In the genomic region with DNA sequence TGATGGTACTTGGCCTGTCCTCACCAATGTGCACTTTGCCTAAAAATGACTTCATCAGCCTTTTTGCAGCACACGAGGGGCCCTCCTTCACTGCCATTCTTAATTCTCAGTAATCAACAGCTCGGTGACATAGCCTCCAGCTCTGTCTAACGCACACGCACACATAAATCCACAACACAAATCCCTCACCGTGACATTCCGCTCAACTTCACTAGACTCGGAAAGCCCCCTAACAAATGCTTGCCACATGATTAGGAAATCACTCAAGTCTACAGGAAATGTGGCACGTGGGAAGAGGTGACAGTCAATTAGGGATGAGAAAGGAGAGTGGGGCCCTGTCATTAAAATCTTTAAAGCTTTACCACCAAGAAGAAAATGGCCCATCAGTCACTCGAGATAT, we compare ENCODE assay signal across 24 mouse cellular contexts. TPM values are rescaled to one million over a fixed set of nuclear protein-coding genes. Genes with fewer than 3 reads are reported as not detected.
A peak's percentile ranks its signal among the peaks of the same experiment; 100 is the strongest.
DNase-seq lines count a peak whose midpoint lies in the region; ATAC-seq lines count a peak whose summit lies in the region.
"Had no signal": no experiment of that assay in that cellular context is flagged by ENCODE, and none has a peak within 500 bp of the region (broad histone marks: within the 10 kb centered on the region; RNA-seq: fewer than 3 reads in every experiment).

No protein-coding gene starts in this region.

- no peak overlapping the region for H3K4me2 ChIP-seq in midbrain, embryonic 14.5 days (ENCODE audit: low read length)
- no peak overlapping the region for H3K4me2 ChIP-seq in midbrain, embryonic 15.5 days
- no peak overlapping the region for H3K4me2 ChIP-seq in neural tube, embryonic 14.5 days (ENCODE audit: low read depth, low read length)
- no peak overlapping the region for H3K4me2 ChIP-seq in neural tube, embryonic 15.5 days
- H3K4me2 ChIP-seq in liver, embryonic 11.5 days, result no peak overlapping the region
- H3K4me2 ChIP-seq: forebrain, embryonic 13.5 days; heart, embryonic 12.5 days; heart, embryonic 15.5 days; hindbrain, embryonic 15.5 days had no signal

- no peaks in the 10 kb centered on the region for H3K27me3 ChIP-seq in midbrain, embryonic 14.5 days (ENCODE audit: control insufficient read depth, insufficient read depth, low read length)
- no peaks in the 10 kb centered on the region for H3K27me3 ChIP-seq in midbrain, embryonic 15.5 days (replicated peaks)
- no peaks in the 10 kb centered on the region for H3K27me3 ChIP-seq in neural tube, embryonic 14.5 days (ENCODE audit: control insufficient read depth, insufficient read depth, low read length)
- H3K27me3 ChIP-seq in neural tube, embryonic 15.5 days (replicated peaks), result no peaks in the 10 kb centered on the region
- no peaks in the 10 kb centered on the region for H3K27me3 ChIP-seq in liver, embryonic 11.5 days (replicated peaks; ENCODE audit: control insufficient read depth, insufficient read depth, low read length)
- H3K27me3 ChIP-seq: forebrain, embryonic 13.5 days; heart, embryonic 12.5 days; heart, embryonic 15.5 days; hindbrain, embryonic 15.5 days had no signal

- no peak overlapping the region for H3K27ac ChIP-seq in midbrain, embryonic 14.5 days (replicated peaks; ENCODE audit: low read depth, low read length)
- no peak overlapping the region for H3K27ac ChIP-seq in midbrain, embryonic 15.5 days
- no peak overlapping the region for H3K27ac ChIP-seq in neural tube, embryonic 14.5 days (ENCODE audit: low read depth, low read length)
- no peak overlapping the region for H3K27ac ChIP-seq in neural tube, embryonic 15.5 days (replicated peaks)
- H3K27ac ChIP-seq in liver, embryonic 11.5 days (ENCODE audit: low read depth, low read length), result no peak overlapping the region
- H3K27ac ChIP-seq: forebrain, embryonic 10.5 days; forebrain, embryonic 13.5 days; heart, embryonic 15.5 days; hindbrain, embryonic 10.5 days; hindbrain, embryonic 15.5 days had no signal

- H3K4me1 ChIP-seq in midbrain, embryonic 14.5 days (ENCODE audit: control insufficient read depth, insufficient read depth, low read length), result no peaks in the 10 kb centered on the region
- no peaks in the 10 kb centered on the region for H3K4me1 ChIP-seq in midbrain, embryonic 15.5 days
- no peaks in the 10 kb centered on the region for H3K4me1 ChIP-seq in neural tube, embryonic 14.5 days (ENCODE audit: control insufficient read depth, insufficient read depth, low read length)
- 0 out of 2 replicates have a peak, but pooled peaks cover 3% of the 10 kb centered on the region for H3K4me1 ChIP-seq in neural tube, embryonic 15.5 days
- H3K4me1 ChIP-seq in liver, embryonic 11.5 days (replicated peaks; ENCODE audit: control insufficient read depth, insufficient read depth, low read length), result no peaks in the 10 kb centered on the region; the same call in 1 of the 2 replicates

- no peak overlapping the region for H3K4me3 ChIP-seq in midbrain, embryonic 14.5 days (replicated peaks; ENCODE audit: low read depth, low read length)
- H3K4me3 ChIP-seq in midbrain, embryonic 15.5 days, result no peak overlapping the region
- no peak overlapping the region for H3K4me3 ChIP-seq in neural tube, embryonic 14.5 days (ENCODE audit: low read depth, low read length)
- H3K4me3 ChIP-seq in neural tube, embryonic 15.5 days (replicated peaks), result no peak overlapping the region
- H3K4me3 ChIP-seq in liver, embryonic 11.5 days (ENCODE audit: low read depth, low read length), result no peak overlapping the region
- H3K4me3 ChIP-seq: forebrain, embryonic 10.5 days; forebrain, embryonic 13.5 days; heart, embryonic 12.5 days; heart, embryonic 15.5 days; hindbrain, embryonic 10.5 days; hindbrain, embryonic 15.5 days had no signal

- peak; percentile 66 for DNase-seq in heart, adult 11 months
- DNase-seq in heart, adult 9 months (ENCODE audit: low spot score in 2 of 2), result no peak
- peak; percentile 32 for DNase-seq in midbrain, embryonic 14.5 days
- no peak for DNase-seq in liver, embryonic 11.5 days (ENCODE audit: low spot score)
- DNase-seq in layer of hippocampus, adult 9-11 months, result no peak
- DNase-seq: adrenal gland, adult 8-10 months; adrenal gland, postnatal 25 days; cerebellum, adult 18-20 months; cerebellum, adult 9-10 months; cerebellum, postnatal 14 days; gastrocnemius, postnatal 10 days; gastrocnemius, postnatal 36 days; heart, postnatal 10 days; heart, postnatal 36 days had no signal

- ATAC-seq in midbrain, embryonic 14.5 days (ENCODE audit: low FRiP score, low TSS enrichment), result no peak
- no peak; the same call in 1 of the 2 replicates for ATAC-seq in midbrain, embryonic 15.5 days (replicated peaks)
- ATAC-seq in neural tube, embryonic 14.5 days (ENCODE audit: low read depth), result peak; percentile 59; the same call in 1 of the 2 replicates
- no peak; the same call in 1 of the 2 replicates for ATAC-seq in neural tube, embryonic 15.5 days (ENCODE audit: low FRiP score)
- no peak for ATAC-seq in liver, embryonic 11.5 days (replicated peaks; ENCODE audit: low FRiP score)
- ATAC-seq: activated CD4-positive, CD25-positive, alpha-beta regulatory T cell, adult 4 months; forebrain, embryonic 13.5 days had no signal

- H3K9me3 ChIP-seq in midbrain, embryonic 14.5 days (ENCODE audit: control insufficient read depth, low read length), result no peaks in the 10 kb centered on the region
- no peaks in the 10 kb centered on the region for H3K9me3 ChIP-seq in midbrain, embryonic 15.5 days
- H3K9me3 ChIP-seq in neural tube, embryonic 14.5 days (ENCODE audit: control insufficient read depth, low read length), result no peaks in the 10 kb centered on the region
- no peaks in the 10 kb centered on the region for H3K9me3 ChIP-seq in neural tube, embryonic 15.5 days (replicated peaks)
- no peaks in the 10 kb centered on the region for H3K9me3 ChIP-seq in liver, embryonic 11.5 days (ENCODE audit: control insufficient read depth, low read length)
- H3K9me3 ChIP-seq: forebrain, embryonic 10.5 days; forebrain, embryonic 13.5 days; heart, embryonic 12.5 days; heart, embryonic 15.5 days; hindbrain, embryonic 10.5 days; hindbrain, embryonic 15.5 days had no signal

- no peak overlapping the region for H3K9ac ChIP-seq in midbrain, embryonic 14.5 days (replicated peaks; ENCODE audit: low read length)
- H3K9ac ChIP-seq in midbrain, embryonic 15.5 days, result no peak overlapping the region
- H3K9ac ChIP-seq in neural tube, embryonic 14.5 days (replicated peaks; ENCODE audit: low read depth, low read length), result no peak overlapping the region
- no peak overlapping the region for H3K9ac ChIP-seq in neural tube, embryonic 15.5 days (replicated peaks)
- no peak overlapping the region for H3K9ac ChIP-seq in liver, embryonic 11.5 days (ENCODE audit: low read depth, low read length)
- H3K9ac ChIP-seq: forebrain, embryonic 13.5 days; heart, embryonic 12.5 days; heart, embryonic 15.5 days; hindbrain, embryonic 15.5 days had no signal

- H3K36me3 ChIP-seq in midbrain, embryonic 14.5 days (ENCODE audit: control insufficient read depth, insufficient read depth, low read length), result no peaks in the 10 kb centered on the region
- H3K36me3 ChIP-seq in midbrain, embryonic 15.5 days (replicated peaks), result no peaks in the 10 kb centered on the region
- H3K36me3 ChIP-seq in neural tube, embryonic 14.5 days (ENCODE audit: control insufficient read depth, insufficient read depth, low read length), result no peaks in the 10 kb centered on the region
- no peaks in the 10 kb centered on the region for H3K36me3 ChIP-seq in neural tube, embryonic 15.5 days
- H3K36me3 ChIP-seq in liver, embryonic 11.5 days (ENCODE audit: control insufficient read depth, insufficient read depth, low read length), result peaks cover 2% of the 10 kb centered on the region; the same call in 1 of the 2 replicates
- H3K36me3 ChIP-seq: hindbrain, embryonic 10.5 days; hindbrain, embryonic 15.5 days had no signal

- 43% methylated on average over 9 of the region's 9 CpGs for WGBS in midbrain, embryonic 14.5 days
- 46% methylated on average over 9 of the region's 9 CpGs for WGBS in midbrain, embryonic 15.5 days
- 27% methylated on average over 9 of the region's 9 CpGs for WGBS in neural tube, embryonic 14.5 days
- WGBS in neural tube, embryonic 15.5 days, result 22% methylated on average over 9 of the region's 9 CpGs
- 76% methylated on average over 9 of the region's 9 CpGs for WGBS in liver, embryonic 11.5 days

RNA-seq across cellular contexts. Expression of a gene that starts 30.5 kb away (rescaled TPM):
- 49.0 and 58.7 TPM in 2 replicates for polyA plus RNA-seq in midbrain, embryonic 14.5 days (2014; fragmentation: Nextera tagmentation; extraction: Ambion mirVana)
- 59.0 and 63.0 TPM in 2 replicates for polyA plus RNA-seq in midbrain, embryonic 15.5 days (2015; fragmentation: Nextera tagmentation; extraction: Ambion mirVana)
- 61.6 and 65.1 TPM in 2 replicates for polyA plus RNA-seq in neural tube, embryonic 14.5 days (2014; fragmentation: Nextera tagmentation; extraction: Ambion mirVana)
- 78.5 and 89.1 TPM in 2 replicates for polyA plus RNA-seq in neural tube, embryonic 15.5 days (2015; fragmentation: Nextera tagmentation; extraction: Ambion mirVana)
- polyA plus RNA-seq in liver, embryonic 11.5 days (2014; fragmentation: Nextera tagmentation; extraction: Ambion mirVana), result 135 and 140 TPM in 2 replicates

Comparison
In these comparisons a context has a peak if more than half of its experiments do, and no peak if none do; other contexts are left out.
1. DNase-seq: peak in heart, adult 11 months (single experiment) and midbrain, embryonic 14.5 days (single experiment); none in heart, adult 9 months (0 of 2), liver, embryonic 11.5 days (single experiment) and layer of hippocampus, adult 9-11 months (single experiment).